Mouse (Mus musculus) heart, postnatal 10 days (tissue): ENCODE results near the gene Tas2r137. TPM values are rescaled to one million over a fixed set of nuclear protein-coding genes. Genes with fewer than 3 reads are reported as not detected.

ENCODE experiments used
- DNase-seq, 2 experiments: peaks; one replicate each; pipeline ENCODE4 v3.0.0; 2021
- intact Hi-C: fragments of 180-260 bp; cut with DNase I; formaldehyde crosslinking; loops from one replicate; pipeline ENCODE4 v1.15.1; 2025
- total RNA-seq, 2 experiments: library from RNA; stranded (reverse); gene quantifications; 2 replicates each; pipeline ENCODE4 v1.2.3; 2021

The Tas2r137 gene
- not detected for total RNA-seq

GRCm38 (mm10) chr6:40490933-40491332, at the start of gene Tas2r137:
Gene Tas2r137 (plus strand): TSS chr6:40491233.
- intact Hi-C loops = no loop called here
- no peak for DNase-seq

GRCm38 (mm10) chr6:40441276-40441675, 49.8 kb upstream of the Tas2r137 start:
- no peak for DNase-seq
- intact Hi-C loops = no loop called here

- no peak for DNase-seq
- intact Hi-C loops = no loop called here
These were observed 49.3 kb upstream of the Tas2r137 start for GRCm38 (mm10) chr6:40441755-40442154.

GRCm38 (mm10) chr6:40443281-40443928, 47.6 kb upstream of the Tas2r137 start:
- intact Hi-C loops = no loop called here
- DNase-seq = no peak

DNA sequence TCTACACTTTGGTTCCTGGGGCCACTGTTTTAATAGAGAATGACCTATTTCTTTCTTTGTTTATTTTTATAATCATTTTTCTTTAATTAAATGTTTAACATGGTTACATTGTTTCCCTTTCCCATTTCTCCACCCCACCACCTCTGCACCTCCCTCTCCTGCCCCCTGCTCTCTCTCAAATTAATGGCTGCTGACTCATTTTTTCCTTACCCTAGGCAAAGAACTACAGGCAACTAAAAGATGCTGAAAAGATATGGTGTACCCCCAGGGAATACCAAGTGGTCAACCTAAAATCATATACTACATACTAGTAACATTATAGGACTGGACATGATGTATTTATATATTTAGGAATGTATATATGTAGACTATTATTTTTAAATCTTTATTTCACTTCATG, 42.4 kb upstream of the Tas2r137 start:
- intact Hi-C loops = no loop called here
- no peak for DNase-seq

GRCm38 (mm10) chr6:40454436-40455041, 36.5 kb upstream of the Tas2r137 start:
- DNase-seq = no peak
- intact Hi-C loops = no loop called here

DNA sequence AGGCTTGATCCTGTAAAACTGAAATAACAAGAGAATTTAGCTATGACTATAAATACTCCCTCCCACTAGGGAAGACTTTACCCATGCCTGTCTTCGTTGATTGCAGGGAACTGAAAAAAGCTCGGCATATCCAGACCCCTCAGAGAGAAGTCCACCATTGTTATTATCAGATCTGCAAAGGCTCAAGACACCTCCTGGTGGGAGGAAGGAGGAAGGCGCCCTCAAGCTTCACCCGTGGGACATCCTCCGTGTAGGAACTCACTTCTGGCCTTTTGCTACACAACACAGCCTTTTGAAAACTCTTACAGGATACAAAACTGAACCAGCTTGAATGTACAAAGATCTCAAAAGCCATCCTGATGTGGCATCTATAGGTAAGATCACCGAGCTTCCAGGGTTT, 25.3 kb upstream of the Tas2r137 start:
- intact Hi-C loops = no loop called here
- peak in 1 of 2 experiments; percentile 6 for DNase-seq

DNA sequence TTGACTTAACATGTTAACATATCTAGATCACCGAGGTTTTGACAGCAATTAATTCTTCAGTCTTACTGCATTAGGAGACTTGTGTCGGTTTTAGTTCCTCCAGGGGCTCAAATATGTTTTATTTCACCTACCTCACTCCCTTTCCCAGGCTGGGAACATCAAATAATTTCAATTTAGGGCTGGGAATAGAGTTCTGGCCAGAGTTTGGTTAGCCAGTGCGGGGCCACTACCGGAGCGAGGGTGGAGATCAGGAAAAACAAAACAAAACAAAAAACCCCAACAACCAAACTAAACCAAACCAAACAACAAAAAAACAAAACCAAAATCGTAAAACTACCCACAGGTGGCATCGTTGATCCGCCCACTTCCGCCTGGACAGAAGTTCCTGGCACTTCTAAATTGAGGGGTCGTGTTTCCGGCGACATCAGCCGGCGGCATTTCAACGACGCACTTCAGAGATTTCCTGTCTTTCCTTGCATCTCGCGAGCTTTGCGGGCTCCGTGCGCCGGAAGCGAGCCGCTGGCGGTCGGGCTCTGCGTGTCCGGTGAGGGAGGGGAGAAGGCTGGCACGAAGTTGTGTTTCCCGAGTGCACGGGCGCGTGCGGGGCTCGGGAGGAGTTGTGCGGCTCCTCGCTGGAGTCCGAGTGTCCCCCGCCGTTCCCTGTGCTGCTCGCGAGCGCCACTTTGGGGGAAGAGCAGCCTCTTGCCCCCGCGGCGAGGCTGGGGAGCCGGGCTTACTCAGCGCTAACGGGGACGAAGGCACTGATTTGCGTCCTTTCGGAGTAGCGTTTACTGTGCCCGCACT, 19.9 kb upstream of the Tas2r137 start, which contains the start of gene Ssbp1:
Gene Ssbp1, plus strand, starts transcription at position 437 of the 804 bp plus-strand sequence.
- intact Hi-C loops = loop anchor here (2.0 kb wide), 1 partner anchor 146 kb away; the partner anchor contains the start of gene Agk

DNA sequence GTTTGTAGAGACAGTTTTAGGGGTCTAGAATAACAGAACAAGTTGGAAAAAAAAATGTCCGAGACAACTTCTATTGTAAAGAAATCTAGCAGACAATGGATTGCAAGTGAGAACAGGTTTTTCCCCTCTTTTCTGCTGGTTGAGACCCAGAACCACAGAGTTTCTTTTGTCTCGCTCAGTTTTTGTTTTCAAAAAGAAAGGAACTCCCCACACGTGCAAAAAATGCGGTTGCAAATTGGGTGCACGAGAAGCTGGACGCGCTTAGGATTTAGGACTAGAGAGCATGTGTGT, 19.4 kb upstream of the Tas2r137 start:
- intact Hi-C loops = loop anchor here (2.0 kb wide), 1 partner anchor 147 kb away; the partner anchor contains the start of gene Agk
- DNase-seq = no peak

More for the DNA sequence above, 19.9 kb upstream of the Tas2r137 start, which contains the start of gene Ssbp1:
- peak; percentile 95 to 96 for DNase-seq

DNA sequence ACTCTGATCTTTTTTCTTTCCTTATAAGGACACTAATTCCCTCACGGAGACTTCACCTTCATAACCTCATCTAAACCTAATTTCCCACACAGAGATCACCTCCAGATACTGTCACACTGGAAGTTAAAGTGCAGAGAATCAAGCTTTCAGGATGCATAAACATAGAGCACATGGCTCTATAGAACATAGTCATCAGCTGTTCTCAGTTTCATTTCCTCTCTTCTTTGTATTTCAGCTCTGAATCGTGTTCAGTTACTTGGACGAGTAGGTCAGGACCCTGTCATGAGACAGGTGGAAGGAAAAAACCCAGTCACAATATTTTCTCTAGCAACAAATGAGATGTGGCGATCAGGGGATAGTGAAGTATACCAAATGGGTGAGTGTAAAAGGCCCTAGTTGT, 14.9 kb upstream of the Tas2r137 start:
- DNase-seq = no peak
- intact Hi-C loops = no loop called here

- intact Hi-C loops = loop anchor here (2.0 kb wide), 1 partner anchor 209 kb away; no protein-coding TSS in a partner anchor
- DNase-seq = no peak
These were observed 11.3 kb upstream of the Tas2r137 start for GRCm38 (mm10) chr6:40479705-40480104.

DNA sequence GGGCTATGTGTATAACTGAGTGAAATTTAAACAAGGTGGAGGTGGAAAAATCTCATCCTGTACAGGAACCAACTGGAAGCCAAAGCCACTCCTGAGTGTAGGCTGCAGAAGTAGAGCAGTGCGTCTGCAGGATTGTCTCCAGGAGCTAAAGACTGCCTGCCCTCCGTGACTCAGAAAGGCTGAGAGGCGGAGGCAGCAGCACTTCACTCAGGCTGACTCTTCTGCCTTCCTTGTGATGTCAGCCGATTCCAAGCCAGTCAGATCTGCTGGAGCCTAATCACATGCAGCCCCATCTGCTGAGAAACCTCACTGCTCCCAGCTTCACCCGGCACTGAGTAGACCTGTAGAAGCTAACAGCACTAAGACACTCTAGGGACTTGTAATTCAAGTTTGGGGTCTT, 8.7 kb upstream of the Tas2r137 start:
- no peak for DNase-seq

GRCm38 (mm10) chr6:40493229-40493628, 2.2 kb downstream of the Tas2r137 start, which contains the start of gene Tas2r108:
Gene Tas2r108 (plus strand): TSS chr6:40493529.
- no peak for DNase-seq
- intact Hi-C loops = no loop called here

More for the DNA sequence above, 8.7 kb upstream of the Tas2r137 start:
- intact Hi-C loops = no loop called here

GRCm38 (mm10) chr6:40519408-40519807, 28.4 kb downstream of the Tas2r137 start, which contains the start of gene Prss37:
Gene Prss37 (minus strand): TSS chr6:40519508.
- intact Hi-C loops = no loop called here
- DNase-seq = no peak

Other genes starting within 250 kb of the Tas2r137 start
- gene Agk, start 166.1 kb upstream of the Tas2r137 start, total RNA-seq = 10 to 100 TPM; 21.0 to 22.5 TPM
- gene E330009J07Rik, start 55.1 kb upstream of the Tas2r137 start, total RNA-seq = 1 to 10 TPM; 3.0 to 4.4 TPM
- not detected for gene Wee2, start 52.1 kb upstream of the Tas2r137 start, total RNA-seq
- gene Ssbp1, start 19.9 kb upstream of the Tas2r137 start, total RNA-seq = 10 to 100 TPM; 35.6 to 38.0 TPM
- not detected for gene Tas2r108, start 2.3 kb downstream of the Tas2r137 start, total RNA-seq
- gene Prss37, start 28.3 kb downstream of the Tas2r137 start, total RNA-seq = not detected
- gene Olfr461, start 63.8 kb downstream of the Tas2r137 start, total RNA-seq = not detected
- gene Olfr460, start 78.3 kb downstream of the Tas2r137 start, total RNA-seq = not detected
- 1 to 10 TPM in 1 of 2 experiments, under 1 TPM in 1; 0.93 to 1.1 TPM for gene Clec5a, start 94.6 kb downstream of the Tas2r137 start, total RNA-seq
- gene Tas2r138, start 122.1 kb downstream of the Tas2r137 start, total RNA-seq = not detected
- gene Mgam, start 137.6 kb downstream of the Tas2r137 start, total RNA-seq = 1 to 10 TPM; 1.2 to 1.4 TPM